Mouse (Mus musculus): ENCODE data around the gene Gm21541. TPM values are rescaled to one million over a fixed set of nuclear protein-coding genes. Genes with fewer than 3 reads are reported as not detected.

Gene Gm21541
- polyA plus RNA-seq (2021; fragmentation: Nextera tagmentation) = 4.5 TPM in 1 of 2 replicates, not detected in the other
- long read RNA-seq, experiment 1 = 0 reads
- long read RNA-seq, experiment 2 = 0 reads

DNA sequence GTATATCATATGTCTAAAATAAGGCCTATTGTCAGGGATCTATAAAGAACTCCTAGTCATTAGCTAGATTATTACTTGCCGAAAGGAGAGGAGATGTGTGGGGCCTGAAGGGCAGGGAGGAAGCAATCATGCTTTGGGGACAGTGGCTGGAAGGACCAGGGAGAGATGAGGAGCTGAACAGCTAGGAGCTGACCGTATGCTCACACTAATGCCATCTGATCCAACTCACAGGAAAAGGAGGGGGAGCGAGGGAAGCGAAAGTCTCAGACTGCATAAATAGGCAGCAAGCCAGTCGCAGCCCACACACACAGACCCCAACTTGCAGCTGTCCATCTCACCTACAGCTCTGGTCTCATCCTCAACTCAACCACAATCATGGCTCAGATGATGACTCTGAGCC lies at the start of gene Gm21541:
Gene Gm21541 (plus strand): TSS at position 301 of the 400 bp plus-strand sequence.

DNA sequence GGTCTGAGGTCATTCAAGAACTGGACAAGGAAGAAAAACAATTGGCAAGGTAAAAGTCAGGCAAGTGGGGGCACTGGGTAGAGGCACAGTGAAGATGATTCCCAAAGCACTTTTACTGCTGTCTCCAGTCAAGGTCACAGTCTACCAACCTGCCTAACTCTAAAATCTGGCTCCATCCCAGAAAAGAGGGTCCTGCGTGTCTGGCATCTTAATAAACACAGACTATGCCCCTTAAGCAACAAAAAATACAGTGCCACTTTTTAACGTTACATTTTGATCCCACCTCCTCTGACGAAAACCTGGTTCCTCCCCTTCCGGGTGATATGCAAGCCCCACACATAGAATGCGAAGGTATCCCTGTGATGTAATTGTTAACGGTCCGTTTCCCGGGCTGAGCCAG lies 37.9 kb downstream of the Gm21541 start, which contains the start of gene Gm20878:
Gene Gm20878 (plus strand): TSS at position 301 of the 400 bp plus-strand sequence.

Other genes starting within 250 kb of the Gm21541 start
- gene Cntfr, start 206.5 kb upstream of the Gm21541 start, polyA plus RNA-seq (2021; fragmentation: Nextera tagmentation) = 9.3 and 54.4 TPM in 2 replicates
- gene Il11ra1, start 203.6 kb upstream of the Gm21541 start, polyA plus RNA-seq (2021; fragmentation: Nextera tagmentation) = 44.0 and 45.9 TPM in 2 replicates
- gene Rpp25l, start 190.1 kb upstream of the Gm21541 start, polyA plus RNA-seq (2021; fragmentation: Nextera tagmentation) = 58.7 and 59.1 TPM in 2 replicates
- gene Dctn3, start 180.4 kb upstream of the Gm21541 start, polyA plus RNA-seq (2021; fragmentation: Nextera tagmentation) = 305 and 362 TPM in 2 replicates
- 0.15 and 0.20 TPM in 2 replicates for gene Arid3c, start 172.5 kb upstream of the Gm21541 start, polyA plus RNA-seq (2021; fragmentation: Nextera tagmentation)
- 67.8 and 70.7 TPM in 2 replicates for gene Galt, start 148.4 kb upstream of the Gm21541 start, polyA plus RNA-seq (2021; fragmentation: Nextera tagmentation)
- 28.7 and 53.6 TPM in 2 replicates for gene Sigmar1, start 147.5 kb upstream of the Gm21541 start, polyA plus RNA-seq (2021; fragmentation: Nextera tagmentation)
- gene Ccl27a, start 129.4 kb upstream of the Gm21541 start, polyA plus RNA-seq (2021; fragmentation: Nextera tagmentation) = 559 and 584 TPM in 2 replicates
- 12.6 and 24.4 TPM in 2 replicates for gene Gm20878, start 38.0 kb downstream of the Gm21541 start, polyA plus RNA-seq (2021; fragmentation: Nextera tagmentation)
- 0.16 and 1.3 TPM in 2 replicates for gene Fam205a4, start 62.4 kb downstream of the Gm21541 start, polyA plus RNA-seq (2021; fragmentation: Nextera tagmentation)
- 0.89 and 2.0 TPM in 2 replicates for gene Gm21093, start 131.1 kb downstream of the Gm21541 start, polyA plus RNA-seq (2021; fragmentation: Nextera tagmentation)
- not detected in 2 replicates for gene Gm3893, start 187.6 kb downstream of the Gm21541 start, polyA plus RNA-seq (2021; fragmentation: Nextera tagmentation)
- 0.55 and 42.4 TPM in 2 replicates for gene Gm13304, start 211.2 kb downstream of the Gm21541 start, polyA plus RNA-seq (2021; fragmentation: Nextera tagmentation)
- 24.6 and 50.3 TPM in 2 replicates for gene Gm13306, start 249.8 kb downstream of the Gm21541 start, polyA plus RNA-seq (2021; fragmentation: Nextera tagmentation)